Mouse (Mus musculus): ENCODE measurements around the gene Fam173a. TPM values are rescaled to one million over a fixed set of nuclear protein-coding genes. Genes with fewer than 3 reads are reported as not detected.
A peak's percentile ranks its signal among the peaks of the same experiment; 100 is the strongest.

The Fam173a gene
- polyA plus RNA-seq (2015; fragmentation: Nextera tagmentation; extraction: Ambion mirVana): 91.8 and 96.9 TPM in 2 replicates

DNA sequence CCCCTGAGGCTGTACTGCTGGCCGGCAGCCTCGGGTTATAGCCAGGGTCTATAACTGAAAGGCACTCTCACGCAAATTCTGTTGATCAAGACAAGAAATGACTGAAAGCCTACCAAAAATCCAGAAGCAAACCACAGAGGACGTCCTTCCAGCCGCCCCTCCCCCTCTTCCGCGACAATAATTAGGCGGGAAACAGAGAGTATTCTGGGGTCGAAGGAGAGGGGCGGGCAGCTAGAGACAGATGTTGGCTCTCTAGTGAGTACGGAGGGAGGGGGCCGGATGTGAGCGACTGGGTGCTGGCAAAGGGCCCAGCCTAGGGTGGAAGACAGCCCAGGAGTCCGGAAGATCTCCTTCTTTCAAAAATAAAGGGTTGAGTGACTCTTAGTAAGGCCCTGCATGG lies at the start of gene Fam173a:
TSS of gene Fam173a (minus strand) at position 287 of the 400 bp plus-strand sequence.
- Histone ChIP-seq H3K4me3 (ENCODE audit: low read depth, low read length) (peak within 1 kb of the TSS; percentile 82), H3K4me1 (ENCODE audit: control insufficient read depth, insufficient read depth, low read length) (peaks cover 38% of the 10 kb centered on the region), H3K36me3 (ENCODE audit: control insufficient read depth, insufficient read depth, low read length) (peaks cover 7% of the 10 kb centered on the region; the same call in 1 of the 2 replicates), H3K27ac (ENCODE audit: low read length) (peak within 1 kb of the TSS; percentile 92), H3K9me3 (replicated peaks; ENCODE audit: control insufficient read depth, low read length, poor library complexity, severe bottlenecking) (no peaks in the 10 kb centered on the region), H3K4me2 (ENCODE audit: low read length) (peak within 1 kb of the TSS; percentile 79), H3K9ac (ENCODE audit: low read depth, low read length) (peak within 1 kb of the TSS; percentile 84), H3K27me3 (ENCODE audit: control insufficient read depth, insufficient read depth, low read depth, low read length) (peaks cover 6% of the 10 kb centered on the region)
- WGBS: 0% methylated on average over 13 of the region's 14 CpGs
- ATAC-seq: peak; percentile 47

DNA sequence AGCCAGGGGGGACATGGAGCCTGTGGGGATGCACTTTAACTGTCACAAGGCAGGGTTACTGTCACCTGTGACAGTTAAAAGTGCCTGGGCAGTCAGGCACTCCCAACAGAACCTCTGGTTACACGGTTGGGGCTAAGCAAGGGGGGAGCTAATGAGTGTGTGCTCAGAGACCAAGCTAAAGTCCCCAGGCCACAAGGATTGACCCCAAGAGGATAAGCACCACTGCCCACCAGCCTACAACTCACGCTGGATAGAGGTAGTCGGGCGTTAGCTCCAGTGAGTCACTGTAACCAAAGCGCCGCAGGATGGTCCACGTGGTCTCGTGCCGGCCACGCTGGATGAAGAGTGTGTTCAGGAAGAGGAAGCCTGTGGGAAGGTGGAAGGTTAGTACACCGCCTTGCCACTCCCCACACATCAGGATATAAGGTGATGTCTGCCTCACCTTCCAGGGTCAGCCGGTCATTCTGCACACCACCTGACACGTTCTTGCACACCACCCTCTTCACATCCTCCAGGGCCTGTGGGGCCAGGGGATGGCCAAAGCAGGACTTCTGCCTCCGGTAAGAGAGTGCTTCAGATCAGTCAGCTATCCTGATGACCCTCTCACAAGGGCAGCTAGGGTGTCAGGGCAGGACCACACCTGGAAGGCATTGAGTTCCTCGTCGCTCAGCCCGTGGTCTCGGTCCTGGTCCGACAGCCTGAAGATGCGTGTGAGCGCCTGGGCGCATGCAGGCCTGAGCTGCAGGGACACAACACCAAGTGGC lies 48.6 kb upstream of the Fam173a start, which contains the start of gene Gm20683:
TSS of gene Gm20683 (minus strand) at position 647 of the 764 bp plus-strand sequence.
- H3K36me3 ChIP-seq (ENCODE audit: control insufficient read depth, insufficient read depth, low read length): peaks cover 32% of the 10 kb centered on the region
- no peak within 1 kb of the TSS for H3K27ac ChIP-seq (ENCODE audit: low read length)

DNA sequence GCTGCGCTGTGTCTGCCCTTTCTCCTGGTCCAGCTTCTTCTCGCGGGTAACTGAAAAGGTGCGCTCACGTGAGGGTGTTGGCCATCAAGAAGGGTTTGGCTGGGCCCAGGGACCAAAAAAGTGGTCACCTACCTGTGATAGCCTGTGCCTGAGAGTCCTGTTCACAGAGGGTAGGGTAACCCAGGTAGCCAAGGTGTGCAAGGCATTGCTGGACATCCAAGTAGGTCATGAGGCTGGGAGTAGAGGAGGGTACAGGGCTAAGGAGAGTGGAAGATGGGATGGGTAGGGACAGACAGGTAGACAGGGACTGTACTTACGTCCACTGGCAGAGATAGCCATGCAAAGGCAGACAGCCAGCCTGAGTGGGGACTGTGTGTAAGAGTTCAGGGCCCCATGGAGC lies 47.8 kb upstream of the Fam173a start:
- no peak overlapping the region for H3K27ac ChIP-seq (ENCODE audit: low read length)
- H3K9me3 ChIP-seq (replicated peaks; ENCODE audit: control insufficient read depth, low read length, poor library complexity, severe bottlenecking): no peaks in the 10 kb centered on the region
- ATAC-seq: no peak
- peaks cover 32% of the 10 kb centered on the region for H3K36me3 ChIP-seq (ENCODE audit: control insufficient read depth, insufficient read depth, low read length)
- H3K4me1 ChIP-seq (ENCODE audit: control insufficient read depth, insufficient read depth, low read length): peaks cover 37% of the 10 kb centered on the region
- 98% methylated on average over 6 of the region's 6 CpGs for WGBS
- H3K9ac ChIP-seq (ENCODE audit: low read depth, low read length): no peak overlapping the region
- H3K27me3 ChIP-seq (ENCODE audit: control insufficient read depth, insufficient read depth, low read depth, low read length): no peaks in the 10 kb centered on the region
- no peak overlapping the region for H3K4me2 ChIP-seq (ENCODE audit: low read length)
- H3K4me3 ChIP-seq (ENCODE audit: low read depth, low read length): no peak overlapping the region

More for the DNA sequence above, 48.6 kb upstream of the Fam173a start, which contains the start of gene Gm20683:
- H3K9ac ChIP-seq (ENCODE audit: low read depth, low read length): no peak within 1 kb of the TSS
- no peaks in the 10 kb centered on the region for H3K27me3 ChIP-seq (ENCODE audit: control insufficient read depth, insufficient read depth, low read depth, low read length)
- ATAC-seq: no peak
- no peaks in the 10 kb centered on the region for H3K9me3 ChIP-seq (replicated peaks; ENCODE audit: control insufficient read depth, low read length, poor library complexity, severe bottlenecking)
- 94% methylated on average over 22 of the region's 22 CpGs for WGBS
- no peak within 1 kb of the TSS for H3K4me2 ChIP-seq (ENCODE audit: low read length)
- H3K4me3 ChIP-seq (ENCODE audit: low read depth, low read length): no peak within 1 kb of the TSS
- peaks cover 29% of the 10 kb centered on the region for H3K4me1 ChIP-seq (ENCODE audit: control insufficient read depth, insufficient read depth, low read length)

DNA sequence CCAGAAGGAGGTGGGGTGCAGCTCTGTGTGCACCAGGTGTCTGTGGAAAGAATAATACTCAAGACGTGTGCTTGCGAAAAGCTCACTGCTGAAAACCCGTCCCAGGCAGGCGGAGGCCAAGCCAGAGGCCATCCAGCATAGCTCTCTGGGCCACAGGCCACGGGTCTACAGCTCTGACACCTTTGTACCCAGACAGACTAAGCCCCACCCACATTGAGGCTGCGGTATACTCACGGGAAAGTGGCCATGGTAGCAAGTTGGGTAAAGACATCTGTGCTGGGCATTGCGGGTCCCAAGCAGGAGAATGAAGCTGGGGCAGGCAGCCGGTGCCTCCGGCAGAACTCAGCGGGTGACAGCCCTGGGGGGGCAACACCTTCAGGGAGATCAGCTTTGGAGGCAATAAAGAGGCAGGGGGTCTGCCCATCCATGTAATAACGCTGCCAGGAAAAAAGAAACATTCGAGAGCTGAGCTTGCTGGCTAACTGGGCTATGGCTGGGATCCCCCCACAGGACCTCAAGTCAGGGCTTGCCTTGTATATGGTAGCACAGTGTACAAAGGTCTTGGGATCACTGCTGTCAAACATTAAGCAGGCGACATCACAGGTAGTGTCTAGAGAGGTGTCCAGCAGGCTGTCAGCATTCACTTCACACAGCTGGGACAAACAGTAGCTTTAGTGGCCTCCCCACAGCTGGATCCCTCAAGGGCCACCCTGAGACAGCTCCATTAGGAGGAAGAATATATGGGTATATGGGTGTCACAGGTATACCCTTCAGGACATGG lies 46.9 kb upstream of the Fam173a start:
- peaks cover 32% of the 10 kb centered on the region for H3K36me3 ChIP-seq (ENCODE audit: control insufficient read depth, insufficient read depth, low read length)
- no peaks in the 10 kb centered on the region for H3K9me3 ChIP-seq (replicated peaks; ENCODE audit: control insufficient read depth, low read length, poor library complexity, severe bottlenecking)
- H3K27ac ChIP-seq (ENCODE audit: low read length): no peak overlapping the region
- H3K4me2 ChIP-seq (ENCODE audit: low read length): no peak overlapping the region
- H3K27me3 ChIP-seq (ENCODE audit: control insufficient read depth, insufficient read depth, low read depth, low read length): no peaks in the 10 kb centered on the region
- no peak for ATAC-seq
- H3K4me3 ChIP-seq (ENCODE audit: low read depth, low read length): no peak overlapping the region
- H3K9ac ChIP-seq (ENCODE audit: low read depth, low read length): no peak overlapping the region
- H3K4me1 ChIP-seq (ENCODE audit: control insufficient read depth, insufficient read depth, low read length): peaks cover 43% of the 10 kb centered on the region
- WGBS: 88% methylated on average over 14 of the region's 14 CpGs

DNA sequence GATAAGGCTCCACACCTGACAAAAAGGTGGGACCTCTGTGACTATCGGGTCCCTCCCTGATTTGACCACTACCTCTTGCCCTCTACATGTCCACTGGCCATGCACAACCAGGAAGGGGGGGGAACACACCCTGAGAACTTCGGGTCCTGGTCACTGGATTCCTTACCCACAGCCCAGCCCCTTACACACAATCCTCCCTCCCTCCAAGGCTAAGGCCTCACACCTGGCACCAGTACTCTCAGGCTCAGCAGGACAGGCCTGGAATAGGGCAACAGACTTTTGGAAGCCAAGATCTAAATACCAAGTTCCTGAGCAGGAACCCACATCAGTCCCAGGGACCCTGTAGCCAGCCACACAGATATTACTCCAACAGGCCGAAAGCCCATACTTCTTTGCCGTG lies 46.2 kb upstream of the Fam173a start:
- H3K27me3 ChIP-seq (ENCODE audit: control insufficient read depth, insufficient read depth, low read depth, low read length): no peaks in the 10 kb centered on the region
- no peak for ATAC-seq
- no peak overlapping the region for H3K4me2 ChIP-seq (ENCODE audit: low read length)
- H3K27ac ChIP-seq (ENCODE audit: low read length): no peak overlapping the region
- peaks cover 32% of the 10 kb centered on the region for H3K36me3 ChIP-seq (ENCODE audit: control insufficient read depth, insufficient read depth, low read length)
- no peak overlapping the region for H3K4me3 ChIP-seq (ENCODE audit: low read depth, low read length)
- no peaks in the 10 kb centered on the region for H3K9me3 ChIP-seq (replicated peaks; ENCODE audit: control insufficient read depth, low read length, poor library complexity, severe bottlenecking)
- H3K9ac ChIP-seq (ENCODE audit: low read depth, low read length): no peak overlapping the region
- H3K4me1 ChIP-seq (ENCODE audit: control insufficient read depth, insufficient read depth, low read length): peaks cover 49% of the 10 kb centered on the region
- 93% methylated on average over 4 of the region's 4 CpGs for WGBS

DNA sequence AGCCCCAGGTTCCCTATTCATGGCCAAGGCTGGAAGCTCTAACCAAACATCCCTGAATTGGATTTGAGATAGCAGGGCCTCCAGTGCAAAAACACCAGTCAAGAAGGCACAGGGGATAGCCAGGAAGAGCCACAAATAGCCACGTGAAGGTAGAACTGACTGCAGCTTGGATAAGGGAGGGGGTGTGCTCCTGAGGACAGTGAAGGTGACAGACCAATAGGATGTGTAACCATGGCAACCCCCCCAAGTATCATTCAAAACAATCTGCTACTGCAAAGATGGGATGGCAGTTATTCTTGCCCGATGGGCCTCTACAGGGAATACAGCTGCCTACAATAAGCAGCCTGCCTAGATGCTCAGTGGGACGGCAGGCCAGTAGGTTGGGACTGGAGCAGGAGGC lies 44.8 kb upstream of the Fam173a start:
- Histone ChIP-seq H3K36me3 (ENCODE audit: control insufficient read depth, insufficient read depth, low read length) (peaks cover 32% of the 10 kb centered on the region), H3K4me1 (ENCODE audit: control insufficient read depth, insufficient read depth, low read length) (peaks cover 43% of the 10 kb centered on the region), H3K4me3 (ENCODE audit: low read depth, low read length) (no peak overlapping the region; the same call in 1 of the 2 replicates), H3K9ac (ENCODE audit: low read depth, low read length) (peak overlapping the region; percentile 81; the same call in 1 of the 2 replicates), H3K27ac (ENCODE audit: low read length) (peak overlapping the region; percentile 86), H3K4me2 (ENCODE audit: low read length) (peak overlapping the region; percentile 71), H3K9me3 (replicated peaks; ENCODE audit: control insufficient read depth, low read length, poor library complexity, severe bottlenecking) (no peaks in the 10 kb centered on the region), H3K27me3 (ENCODE audit: control insufficient read depth, insufficient read depth, low read depth, low read length) (no peaks in the 10 kb centered on the region)
- WGBS: 16% methylated on average over 3 of the region's 3 CpGs
- ATAC-seq: no peak

DNA sequence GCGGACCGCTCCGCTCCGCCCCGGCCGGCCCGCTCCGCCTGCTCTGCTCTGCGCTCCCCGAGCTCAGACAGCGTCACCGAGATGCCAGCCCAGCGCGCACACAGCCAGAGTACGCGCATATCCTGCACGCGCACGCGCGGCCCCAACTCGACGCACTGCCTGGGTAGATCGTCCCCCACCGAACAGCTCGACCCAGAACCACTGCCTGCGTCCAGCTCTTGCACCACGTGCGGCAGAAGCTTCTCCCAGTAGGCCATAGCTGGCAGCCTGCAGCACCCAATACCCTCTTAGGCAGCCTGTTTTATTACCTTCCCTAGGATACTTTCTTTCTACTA lies 44.3 kb upstream of the Fam173a start, which contains the start of gene Rhbdl1:
TSS of gene Rhbdl1 (minus strand) at position 220 of the 335 bp plus-strand sequence.
- under 1% methylated on average over 29 of the region's 29 CpGs for WGBS
- peak within 1 kb of the TSS; percentile 71 for H3K4me2 ChIP-seq (ENCODE audit: low read length)
- peak within 1 kb of the TSS; percentile 56 for H3K4me3 ChIP-seq (ENCODE audit: low read depth, low read length)
- no peaks in the 10 kb centered on the region for H3K27me3 ChIP-seq (ENCODE audit: control insufficient read depth, insufficient read depth, low read depth, low read length)
- ATAC-seq: peak; percentile 37
- peak within 1 kb of the TSS; percentile 86 for H3K27ac ChIP-seq (ENCODE audit: low read length)
- no peaks in the 10 kb centered on the region for H3K9me3 ChIP-seq (replicated peaks; ENCODE audit: control insufficient read depth, low read length, poor library complexity, severe bottlenecking)
- peak within 1 kb of the TSS; percentile 81 for H3K9ac ChIP-seq (ENCODE audit: low read depth, low read length)
- H3K4me1 ChIP-seq (ENCODE audit: control insufficient read depth, insufficient read depth, low read length): peaks cover 46% of the 10 kb centered on the region
- H3K36me3 ChIP-seq (ENCODE audit: control insufficient read depth, insufficient read depth, low read length): peaks cover 30% of the 10 kb centered on the region

DNA sequence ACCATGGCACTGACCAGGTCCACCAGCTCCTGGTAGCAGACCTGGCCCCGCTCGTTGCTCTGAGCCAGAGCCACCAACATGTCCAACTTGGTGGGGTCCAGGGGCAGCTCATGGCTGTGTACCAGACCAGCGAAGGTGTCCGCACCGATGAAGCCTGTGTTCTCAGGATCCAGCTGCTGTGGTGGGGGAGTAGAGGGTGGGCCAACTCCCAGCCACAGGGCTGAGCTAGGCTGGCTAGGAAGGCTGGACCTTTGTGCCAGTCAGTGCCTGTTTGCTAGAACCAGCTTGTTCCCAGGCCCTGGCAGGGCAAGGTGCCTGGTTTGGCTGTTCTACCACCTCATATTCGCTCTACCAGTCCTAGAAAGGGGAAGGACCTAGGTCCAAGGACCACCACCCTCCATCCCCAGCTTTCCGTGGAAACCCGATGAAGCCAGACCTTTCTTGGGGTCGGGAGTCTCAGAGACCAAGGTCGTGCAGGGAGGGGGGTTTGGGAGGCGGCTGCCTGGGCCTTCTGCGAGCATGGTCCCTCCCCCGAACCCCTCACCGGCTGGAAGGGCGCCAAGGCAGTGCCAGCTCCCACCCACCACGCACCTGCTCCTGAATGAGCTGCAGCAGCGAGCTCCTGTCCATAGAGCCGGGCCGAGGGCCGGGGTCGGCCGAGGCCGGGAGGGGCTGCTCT lies 43.8 kb upstream of the Fam173a start:
- Histone ChIP-seq H3K4me2 (ENCODE audit: low read length) (peak overlapping the region; percentile 71), H3K27me3 (ENCODE audit: control insufficient read depth, insufficient read depth, low read depth, low read length) (no peaks in the 10 kb centered on the region), H3K36me3 (ENCODE audit: control insufficient read depth, insufficient read depth, low read length) (peaks cover 30% of the 10 kb centered on the region), H3K4me3 (ENCODE audit: low read depth, low read length) (peak overlapping the region; percentile 56), H3K27ac (ENCODE audit: low read length) (peak overlapping the region; percentile 86), H3K9ac (ENCODE audit: low read depth, low read length) (peak overlapping the region; percentile 81), H3K9me3 (replicated peaks; ENCODE audit: control insufficient read depth, low read length, poor library complexity, severe bottlenecking) (no peaks in the 10 kb centered on the region), H3K4me1 (ENCODE audit: control insufficient read depth, insufficient read depth, low read length) (peaks cover 51% of the 10 kb centered on the region)
- ATAC-seq: no peak
- 23% methylated on average over 22 of the region's 23 CpGs for WGBS

Measured in midbrain, embryonic 16.5 days (tissue).